Mouse (Mus musculus): Measurements from ENCODE around the gene Fzr1.

DNA sequence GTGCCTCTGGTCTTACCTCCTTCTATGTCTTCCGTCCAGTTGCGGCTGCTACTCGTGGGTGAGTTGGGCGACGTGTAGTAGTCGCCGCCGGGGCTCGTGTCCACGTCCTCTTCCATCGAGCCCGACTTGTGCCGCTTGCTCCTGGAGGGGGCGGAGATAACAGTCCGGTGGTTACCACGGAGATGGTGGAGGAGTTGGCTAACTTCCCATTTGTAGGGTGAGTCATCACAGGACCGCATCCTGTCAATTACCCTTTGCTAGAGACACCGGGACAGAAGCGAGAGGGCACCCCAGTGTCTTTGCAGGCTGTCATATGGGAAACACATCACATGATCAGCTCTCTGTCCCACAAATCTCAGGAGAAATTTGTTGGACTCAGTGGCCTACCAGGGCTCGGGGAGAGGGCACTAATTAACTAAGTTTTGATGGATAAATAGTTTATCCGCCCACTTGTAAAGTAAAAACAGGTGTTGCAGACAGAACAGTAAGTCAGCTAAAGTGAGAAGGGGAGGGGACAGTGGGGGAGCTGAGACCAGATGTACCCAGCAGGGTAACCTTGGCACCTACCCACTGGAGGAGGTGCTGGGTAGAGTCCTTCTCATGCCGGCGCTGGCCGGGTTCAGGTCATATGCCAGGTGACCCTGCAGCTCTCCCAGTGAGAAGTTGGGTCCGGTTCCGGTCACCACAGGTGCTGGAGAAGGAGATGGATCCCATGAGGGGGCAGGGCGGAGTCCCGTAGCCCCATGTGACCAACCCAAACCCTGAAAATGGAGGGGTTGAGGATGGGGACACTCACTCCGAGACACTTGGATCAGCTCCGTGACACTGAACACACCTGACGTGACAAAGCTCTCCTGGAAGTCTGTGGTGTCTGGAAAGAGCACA is 29.5 kb upstream of the Fzr1 start:
- TF ChIP-seq EP300 (optimal IDR thresholded peaks at IDR 0.05) (no peak), CTCF (IDR thresholded peaks at IDR 0.05; ENCODE audit: low read depth) (peak; percentile 5; the same call in 1 of the 2 replicates)

Measured in stomach, postnatal 0 days (tissue).